Mouse (Mus musculus): ENCODE results near the gene Mapre3.
"Not testable (repeated sequence)": the region's sequence is repeated elsewhere in the genome, so short reads cannot be mapped to it uniquely, and the experiment has no call there.

Mapre3 gene

GRCm38 (mm10) chr5:30824124-30824988, 9.9 kb downstream of the Mapre3 start:
- DNase-seq = no peak

GRCm38 (mm10) chr5:30825166-30825565, 10.7 kb downstream of the Mapre3 start:
- no peak for DNase-seq

GRCm38 (mm10) chr5:30825821-30826220, 11.4 kb downstream of the Mapre3 start:
- DNase-seq = no peak

GRCm38 (mm10) chr5:30833416-30833815, 19.0 kb downstream of the Mapre3 start:
- no peak for DNase-seq

- no peak for DNase-seq
Measured at GRCm38 (mm10) chr5:30839731-30840130, 25.3 kb downstream of the Mapre3 start.

- DNase-seq = no peak
Measured at GRCm38 (mm10) chr5:30841896-30842295, 27.5 kb downstream of the Mapre3 start.

- DNase-seq = no peak
Measured at GRCm38 (mm10) chr5:30849891-30850555, 35.6 kb downstream of the Mapre3 start.

GRCm38 (mm10) chr5:30850556-30850925, 36.1 kb downstream of the Mapre3 start:
- no peak for DNase-seq

- no peak for DNase-seq
Measured at GRCm38 (mm10) chr5:30853522-30853921, 39.1 kb downstream of the Mapre3 start.

GRCm38 (mm10) chr5:30855674-30856073, 41.2 kb downstream of the Mapre3 start:
- DNase-seq = no peak

- DNase-seq = no peak
Measured at GRCm38 (mm10) chr5:30856124-30856523, 41.7 kb downstream of the Mapre3 start.

GRCm38 (mm10) chr5:30863852-30864251, 49.4 kb downstream of the Mapre3 start:
- DNase-seq = no peak

GRCm38 (mm10) chr5:30864322-30864721, 49.9 kb downstream of the Mapre3 start:
- DNase-seq = no peak

GRCm38 (mm10) chr5:30866871-30867270, 52.4 kb downstream of the Mapre3 start:
- no peak for DNase-seq

GRCm38 (mm10) chr5:30867712-30868111, 53.3 kb downstream of the Mapre3 start, which contains the start of gene Tmem214:
TSS of gene Tmem214 (plus strand) at chr5:30868012.
- DNase-seq = no peak

GRCm38 (mm10) chr5:30868981-30869380, 54.5 kb downstream of the Mapre3 start:
- DNase-seq = no peak

GRCm38 (mm10) chr5:30869405-30870130, 55.1 kb downstream of the Mapre3 start:
- DNase-seq = peak; percentile 84 to 85

- DNase-seq = no peak
Measured at GRCm38 (mm10) chr5:30870131-30870406, 55.6 kb downstream of the Mapre3 start.

- DNase-seq = no peak
Measured at GRCm38 (mm10) chr5:30872574-30872973, 58.1 kb downstream of the Mapre3 start.

- no peak for DNase-seq
Measured at GRCm38 (mm10) chr5:30874365-30874764, 59.9 kb downstream of the Mapre3 start.

- DNase-seq = no peak
Measured at GRCm38 (mm10) chr5:30878616-30879015, 64.2 kb downstream of the Mapre3 start.

GRCm38 (mm10) chr5:30879347-30879943, 65.0 kb downstream of the Mapre3 start:
- DNase-seq = no peak

- DNase-seq = not testable (repeated sequence)
Measured at GRCm38 (mm10) chr5:30881839-30882238, 67.4 kb downstream of the Mapre3 start.

Data from thymus, adult 18-20 months (tissue).